Mouse (Mus musculus): ENCODE measurements around the gene Sars.

DNA sequence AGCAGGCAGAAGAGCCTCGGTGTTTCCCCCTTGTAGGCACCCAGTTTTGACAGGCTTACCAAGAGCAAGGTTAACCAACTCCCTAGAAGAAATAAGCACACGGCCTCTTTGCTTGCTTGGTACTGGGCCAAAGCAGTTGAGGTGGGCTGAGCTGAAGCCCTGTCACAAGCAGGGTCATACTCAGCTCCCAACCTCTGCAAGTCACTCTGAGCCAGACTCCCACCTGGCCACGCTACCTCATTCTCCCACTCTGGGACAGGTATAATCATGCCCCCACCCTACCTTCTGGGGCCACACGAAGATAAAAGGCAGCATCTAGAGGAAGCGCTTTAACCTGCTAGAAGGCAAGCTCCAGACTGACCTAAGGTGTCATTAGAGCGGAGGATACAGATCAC is 19.4 kb downstream of the Sars start:
- TF ChIP-seq GABPA (IDR thresholded peaks at IDR 0.05; ENCODE audit: insufficient replicate concordance, low read depth, low read length), result no peak
- no peak for TF ChIP-seq MXI1 (IDR thresholded peaks at IDR 0.05; ENCODE audit: low read depth, low read length)
- no peak for TF ChIP-seq CTCF (conservative IDR thresholded peaks at IDR 0.05 in 1 of 2, IDR thresholded peaks at IDR 0.05 in 1 of 2; ENCODE audit: low read depth in 2 of 2, low read length in 2 of 2)
- TF ChIP-seq ELF1 (IDR thresholded peaks at IDR 0.05; ENCODE audit: low read depth, low read length), result no peak
- TF ChIP-seq USF2 (conservative IDR thresholded peaks at IDR 0.05; ENCODE audit: low read depth, low read length), result no peak
- no peak for TF ChIP-seq USF1 (IDR thresholded peaks at IDR 0.05; ENCODE audit: low read depth, low read length)
- no peak for TF ChIP-seq MAX (IDR thresholded peaks at IDR 0.05; ENCODE audit: low read length)
- TF ChIP-seq JUN (IDR thresholded peaks at IDR 0.05; ENCODE audit: insufficient read depth, low read depth, low read length), result no peak
- no peak for TF ChIP-seq POLR2A (IDR thresholded peaks at IDR 0.05; ENCODE audit: low read depth, low read length)
- no peak for TF ChIP-seq HCFC1 (IDR thresholded peaks at IDR 0.05; ENCODE audit: low read depth, low read length)

All from CH12.LX (cell line).